Mouse (Mus musculus) heart, postnatal 4 days (tissue): ENCODE results near the gene Gm9789. TPM values are rescaled to one million over a fixed set of nuclear protein-coding genes. Genes with fewer than 3 reads are reported as not detected.
"Not testable (repeated sequence)": the region's sequence is repeated elsewhere in the genome, so short reads cannot be mapped to it uniquely, and the experiment has no call there.

Source experiments
- DNase-seq: peaks from one replicate; pipeline ENCODE4 v3.0.0; 2021
- total RNA-seq, 2 experiments: library from RNA; stranded (reverse); gene quantifications; 2 replicates each; pipeline ENCODE4 v1.2.3; 2021

Gene Gm9789
- not detected for total RNA-seq

- no peak for DNase-seq
Measured at GRCm38 (mm10) chr16:89157652-89158051, at the start of gene Gm9789. TSS of gene Gm9789 (plus strand) at chr16:89157952.

- no peak for DNase-seq
Measured at GRCm38 (mm10) chr16:89140551-89140950, 17.2 kb upstream of the Gm9789 start, which contains the start of gene Gm6358. TSS of gene Gm6358 (plus strand) at chr16:89140851.

- DNase-seq: no peak
Measured at GRCm38 (mm10) chr16:89150786-89151185, 7.0 kb upstream of the Gm9789 start, which contains the start of gene Gm10061. TSS of gene Gm10061 (plus strand) at chr16:89151086.

GRCm38 (mm10) chr16:89169190-89169589, 11.4 kb downstream of the Gm9789 start, which contains the start of gene Gm7735:
TSS of gene Gm7735 (plus strand) at chr16:89169490.
- not testable (repeated sequence) for DNase-seq

- DNase-seq: no peak
Measured at GRCm38 (mm10) chr16:89174435-89174834, 16.7 kb downstream of the Gm9789 start, which contains the start of gene 1110057P08Rik. TSS of gene 1110057P08Rik (plus strand) at chr16:89174735.

- no peak for DNase-seq
Measured at GRCm38 (mm10) chr16:89188621-89189020, 30.9 kb downstream of the Gm9789 start.

- DNase-seq: no peak
Measured at GRCm38 (mm10) chr16:89205561-89205960, 47.8 kb downstream of the Gm9789 start, which contains the start of gene Krtap20-2. TSS of gene Krtap20-2 (plus strand) at chr16:89205861.

Other genes with a start within 250 kb of the Gm9789 start
- gene Krtap19-9b, start 225.7 kb upstream of the Gm9789 start, total RNA-seq: not detected
- not detected for gene Krtap16-3, start 195.1 kb upstream of the Gm9789 start, total RNA-seq
- not detected for gene Krtap22-2, start 147.2 kb upstream of the Gm9789 start, total RNA-seq
- gene Gm10229, start 142.7 kb upstream of the Gm9789 start, total RNA-seq: not detected
- gene Krtap6-1, start 126.3 kb upstream of the Gm9789 start, total RNA-seq: not detected
- gene Gm10228, start 116.5 kb upstream of the Gm9789 start, total RNA-seq: not detected
- gene Krtap6-5, start 110.1 kb upstream of the Gm9789 start, total RNA-seq: not detected
- gene 1110025L11Rik, start 94.0 kb upstream of the Gm9789 start, total RNA-seq: not detected
- not detected for gene Krtap6-3, start 73.9 kb upstream of the Gm9789 start, total RNA-seq
- gene Gm6358, start 17.1 kb upstream of the Gm9789 start, total RNA-seq: not detected
- not detected for gene Gm10061, start 6.9 kb upstream of the Gm9789 start, total RNA-seq
- not detected for gene Gm7735, start 11.5 kb downstream of the Gm9789 start, total RNA-seq
- not detected for gene 1110057P08Rik, start 16.8 kb downstream of the Gm9789 start, total RNA-seq
- not detected for gene Krtap20-2, start 47.9 kb downstream of the Gm9789 start, total RNA-seq
- not detected for gene Krtap21-1, start 245.9 kb downstream of the Gm9789 start, total RNA-seq